Mouse (Mus musculus) myocyte (in vitro differentiated cells): ENCODE results near the gene Polr2l.
A peak's percentile ranks its signal among the peaks of the same experiment; 100 is the strongest.

Experiments used
- CEBPB ChIP-seq: IDR thresholded peaks from 2 replicates; pipeline ENCODE4 v1.6.1; 2011; ENCODE audit warnings: mild to moderate bottlenecking, moderate library complexity; ENCODE audit not compliant: poor library complexity, insufficient read depth, severe bottlenecking
- E2F4 ChIP-seq: IDR thresholded peaks from one replicate; pipeline ENCODE4 v1.6.1; 2011; ENCODE audit warnings: mild to moderate bottlenecking, control low read depth, moderate library complexity; ENCODE audit not compliant: insufficient read depth
- MAX ChIP-seq: IDR thresholded peaks from one replicate; pipeline ENCODE4 v1.6.1; 2011; ENCODE audit warnings: low read depth, mild to moderate bottlenecking, control low read depth
- MYOD1 ChIP-seq, 3 experiments: IDR thresholded peaks; one replicate each; pipeline ENCODE4 v1.6.1; 2011; ENCODE audit warnings: control low read depth in 2 of 3, low read depth in 2 of 3, mild to moderate bottlenecking in 2 of 3, moderate library complexity in 1 of 3; ENCODE audit not compliant: insufficient read length in 2 of 3, control insufficient read depth in 1 of 3
- MYOG ChIP-seq, 3 experiments: IDR thresholded peaks; one replicate each; pipeline ENCODE4 v1.6.1; 2011; ENCODE audit warnings: control low read depth in 2 of 3, low read depth in 2 of 3, mild to moderate bottlenecking in 2 of 3; ENCODE audit not compliant: insufficient read length in 2 of 3, control insufficient read depth in 1 of 3, insufficient read depth in 1 of 3
- POLR2A ChIP-seq: IDR thresholded peaks from one replicate; pipeline ENCODE4 v1.6.1; 2011; ENCODE audit warnings: low read depth, mild to moderate bottlenecking, control low read depth, moderate library complexity; ENCODE audit not compliant: insufficient read length
- POLR2AphosphoS2 ChIP-seq: IDR thresholded peaks from one replicate; pipeline ENCODE4 v1.6.1; 2011; ENCODE audit warnings: low read depth, control low read depth; ENCODE audit not compliant: insufficient read length
- REST ChIP-seq: IDR thresholded peaks from one replicate; pipeline ENCODE4 v1.6.1; 2011; ENCODE audit warnings: mild to moderate bottlenecking, control low read depth, moderate library complexity; ENCODE audit not compliant: insufficient read depth, insufficient read length
- TCF12 ChIP-seq: IDR thresholded peaks from one replicate; pipeline ENCODE4 v1.6.1; 2011; ENCODE audit warnings: mild to moderate bottlenecking, control low read depth; ENCODE audit not compliant: poor library complexity, insufficient read depth, severe bottlenecking
- USF1 ChIP-seq: IDR thresholded peaks from one replicate; pipeline ENCODE4 v1.6.1; 2011; ENCODE audit warnings: low read depth, mild to moderate bottlenecking, control low read depth, moderate library complexity

GRCm38 (mm10) chr7:141429310-141429709 is 45.6 kb downstream of the Polr2l start, which contains the start of gene Cend1:
- no peak for TF ChIP-seq POLR2A
- TF ChIP-seq MAX = no peak
- no peak for TF ChIP-seq MYOD1 (IDR thresholded peaks at IDR 0.05; ENCODE audit: control insufficient read depth in 1 of 3, insufficient read length in 2 of 3, low read depth in 2 of 3)
- no peak for TF ChIP-seq USF1
- peak; percentile 22 for TF ChIP-seq POLR2AphosphoS2
- no peak for TF ChIP-seq E2F4
- TF ChIP-seq MYOG (IDR thresholded peaks at IDR 0.05; ENCODE audit: control insufficient read depth in 1 of 3, insufficient read depth in 1 of 3, insufficient read length in 2 of 3, low read depth in 2 of 3) = no peak
- no peak for TF ChIP-seq TCF12
- no peak for TF ChIP-seq CEBPB
- no peak for TF ChIP-seq REST
